Mouse (Mus musculus): ENCODE measurements around the gene Vsx2. TPM values are rescaled to one million over a fixed set of nuclear protein-coding genes. Genes with fewer than 3 reads are reported as not detected.

Vsx2 gene
- polyA plus RNA-seq, 3 experiments from 2014 or later = not detected

GRCm38 (mm10) chr12:84572341-84572720, 2.8 kb downstream of the Vsx2 start:
- no peak for ATAC-seq

- ATAC-seq = no peak
Observed at GRCm38 (mm10) chr12:84573094-84573493, 3.5 kb downstream of the Vsx2 start.

DNA sequence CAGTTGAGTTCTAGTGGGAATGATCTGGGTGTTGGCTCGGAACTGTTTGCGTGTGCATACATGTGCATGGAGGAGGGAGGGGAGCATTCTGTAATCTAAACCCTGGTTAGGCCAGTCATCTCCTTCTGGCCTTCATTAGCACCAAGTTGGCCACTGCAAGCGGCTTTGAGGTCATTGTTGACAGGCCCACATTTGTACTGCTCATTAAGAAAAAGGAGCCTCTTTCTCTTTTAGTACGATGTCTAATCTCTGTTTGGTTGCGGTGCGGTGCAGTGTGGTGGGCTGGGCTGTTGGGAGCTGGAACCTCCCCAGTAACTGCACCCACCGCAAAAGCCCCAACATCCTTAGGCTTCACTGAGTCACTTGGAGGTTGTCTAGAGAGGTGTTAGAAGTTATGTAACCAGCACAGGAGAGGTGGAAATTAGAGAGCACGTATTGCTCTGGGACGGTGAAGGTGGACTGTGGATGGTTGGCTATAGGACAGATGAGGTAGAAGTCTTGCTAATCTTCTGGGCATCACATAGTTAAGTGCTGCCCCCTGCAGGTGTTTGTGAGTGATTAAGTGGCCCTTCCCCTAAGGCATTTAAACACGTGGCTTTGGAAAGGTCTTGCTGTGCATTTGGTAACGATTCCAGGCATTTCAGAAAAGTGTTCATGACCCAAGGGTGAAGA, 8.3 kb downstream of the Vsx2 start:
- no peak for ATAC-seq

GRCm38 (mm10) chr12:84578440-84578770, 8.8 kb downstream of the Vsx2 start:
- no peak for ATAC-seq

DNA sequence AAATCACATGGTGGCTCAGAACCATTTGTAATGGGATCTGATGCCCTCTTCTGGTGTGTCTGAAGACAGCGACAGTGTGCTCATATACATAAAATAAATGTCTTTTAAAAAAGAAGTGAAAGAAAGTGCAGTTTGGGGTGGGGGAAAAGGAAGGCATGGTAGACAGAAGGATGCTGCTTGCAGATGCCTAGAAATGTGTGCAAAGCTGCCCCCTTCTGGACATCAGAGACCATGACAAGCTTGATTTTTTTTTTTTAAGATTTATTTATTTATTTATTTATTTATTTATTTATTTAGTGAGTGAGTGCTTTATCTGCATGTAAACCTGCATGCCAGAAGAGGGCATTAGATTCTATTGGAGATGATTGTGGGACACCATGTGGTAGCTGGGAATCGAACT, 11.7 kb downstream of the Vsx2 start:
- ATAC-seq = no peak

GRCm38 (mm10) chr12:84589825-84590761, 20.5 kb downstream of the Vsx2 start:
- ATAC-seq = peak; percentile 88

- ATAC-seq = no peak
Observed at GRCm38 (mm10) chr12:84598324-84598723, 28.8 kb downstream of the Vsx2 start.

DNA sequence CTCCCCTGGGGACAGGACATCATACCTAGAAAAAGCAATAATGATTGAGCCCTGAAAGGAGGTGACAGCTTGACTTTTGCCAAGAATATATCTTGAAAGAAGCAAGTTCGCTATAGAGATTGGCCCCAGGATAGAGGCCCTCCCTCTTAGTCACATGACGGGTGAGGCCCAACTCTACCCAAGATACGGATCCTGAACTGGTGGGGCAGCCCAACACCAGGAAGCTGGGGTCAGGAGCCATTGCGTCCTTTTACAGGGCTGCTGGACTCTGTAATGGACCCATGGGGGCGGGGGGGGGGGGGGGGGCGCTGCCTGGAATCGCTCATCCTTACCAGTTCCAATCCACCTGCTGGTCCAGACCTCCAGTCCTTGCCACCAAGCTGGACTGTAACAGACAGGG, 34.4 kb downstream of the Vsx2 start:
- ATAC-seq = no peak

DNA sequence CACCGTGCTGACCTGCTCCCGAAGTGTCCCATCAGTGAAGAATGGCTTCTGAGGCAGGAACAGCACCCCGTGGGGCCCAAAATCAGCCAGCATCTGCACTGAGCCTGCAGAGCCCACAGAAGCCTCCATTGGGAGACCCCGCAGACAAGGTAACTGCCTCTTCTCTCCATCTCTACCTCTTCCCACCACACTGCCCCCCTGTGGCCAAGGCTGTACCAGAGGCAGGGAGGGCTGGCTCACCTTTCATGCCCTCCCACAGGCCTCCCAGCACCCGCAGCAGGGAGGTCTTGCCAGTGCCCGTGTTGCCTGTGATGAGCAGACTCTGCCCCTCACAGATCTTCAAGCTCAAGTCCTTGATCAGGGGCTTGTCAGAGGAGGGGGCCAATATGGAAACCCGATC, 36.3 kb downstream of the Vsx2 start:
- no peak for ATAC-seq

GRCm38 (mm10) chr12:84611718-84612117, 42.2 kb downstream of the Vsx2 start:
- ATAC-seq = no peak

- ATAC-seq = no peak
Observed at GRCm38 (mm10) chr12:84612518-84612917, 43.0 kb downstream of the Vsx2 start.

GRCm38 (mm10) chr12:84614001-84614400, 44.4 kb downstream of the Vsx2 start:
- ATAC-seq = no peak

GRCm38 (mm10) chr12:84614524-84614923, 45.0 kb downstream of the Vsx2 start:
- no peak for ATAC-seq

GRCm38 (mm10) chr12:84616977-84617630, 47.5 kb downstream of the Vsx2 start, which contains the start of gene Abcd4:
Abcd4 (minus strand) TSS chr12:84617413.
- peak; percentile 99 for ATAC-seq

GRCm38 (mm10) chr12:84617663-84618062, 48.1 kb downstream of the Vsx2 start:
- ATAC-seq = peak; percentile 50

GRCm38 (mm10) chr12:84620975-84621374, 51.4 kb downstream of the Vsx2 start:
- no peak for ATAC-seq

DNA sequence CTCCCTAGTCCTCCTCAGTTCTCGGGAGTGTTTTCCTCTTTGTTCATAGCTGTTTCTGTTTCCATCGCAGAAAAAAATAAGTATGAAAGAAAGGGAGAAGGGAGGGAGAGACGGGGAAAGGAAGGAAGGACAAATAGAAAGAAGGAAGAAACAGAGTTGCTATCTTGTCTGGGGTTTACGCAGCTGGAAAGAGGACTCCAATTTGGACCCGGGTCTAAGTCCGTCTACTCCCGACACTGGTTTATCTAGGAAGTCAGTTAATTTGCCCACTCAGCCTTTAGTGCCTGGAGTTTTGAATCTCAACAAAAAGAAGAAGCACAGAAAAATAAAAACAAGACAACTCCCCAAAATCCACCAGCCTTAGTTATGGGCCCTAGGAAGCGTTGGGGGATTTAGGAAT, 55.0 kb downstream of the Vsx2 start:
- no peak for ATAC-seq

- ATAC-seq = no peak
Observed at GRCm38 (mm10) chr12:84625116-84625515, 55.6 kb downstream of the Vsx2 start.

DNA sequence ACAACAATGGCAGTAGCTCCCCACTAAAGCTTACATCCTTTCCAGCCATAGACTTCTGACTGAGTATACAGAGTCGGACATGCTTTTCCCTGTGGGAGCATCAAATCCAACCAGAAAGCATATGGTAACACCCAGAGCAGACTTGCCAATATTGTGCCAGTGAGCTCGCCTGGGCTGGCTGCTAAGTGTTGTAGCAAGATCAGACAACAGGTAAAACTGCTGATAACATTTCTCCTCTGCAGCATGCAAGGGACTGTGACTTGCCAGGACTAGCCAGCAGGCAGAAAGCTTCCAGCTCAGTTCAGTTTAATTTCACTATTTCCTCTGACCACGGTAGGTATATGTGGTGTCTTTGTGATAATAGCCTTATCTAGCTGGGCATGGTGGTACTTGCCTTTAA, 62.3 kb downstream of the Vsx2 start:
- no peak for ATAC-seq

GRCm38 (mm10) chr12:84640253-84640652, 70.7 kb downstream of the Vsx2 start:
- no peak for ATAC-seq

GRCm38 (mm10) chr12:84640654-84641053, 71.1 kb downstream of the Vsx2 start, which contains the start of gene Vrtn:
Vrtn (plus strand) TSS chr12:84641019.
- ATAC-seq = no peak
